Mouse (Mus musculus): Measurements from ENCODE around the gene Tpx2.

Tpx2 gene

DNA sequence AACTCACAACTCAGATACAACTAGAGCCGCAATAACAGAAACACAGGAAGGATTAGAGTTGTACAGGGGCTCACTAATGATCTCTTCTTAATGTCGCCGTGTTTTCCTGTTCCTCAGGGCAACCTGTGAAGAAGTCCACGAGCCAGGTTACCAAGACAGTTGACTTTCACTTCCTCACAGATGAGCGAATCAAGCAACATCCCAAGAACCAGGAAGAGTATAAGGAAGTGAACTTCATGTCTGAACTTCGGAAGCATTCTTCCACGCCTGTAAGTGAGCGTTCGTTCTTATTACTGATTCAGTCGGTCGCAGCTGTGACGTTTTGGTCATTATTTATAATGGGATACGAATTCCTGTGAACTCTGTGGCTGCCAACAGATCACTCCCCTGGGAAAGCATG is 33.1 kb downstream of the Tpx2 start:
- no peak for DNase-seq

DNA sequence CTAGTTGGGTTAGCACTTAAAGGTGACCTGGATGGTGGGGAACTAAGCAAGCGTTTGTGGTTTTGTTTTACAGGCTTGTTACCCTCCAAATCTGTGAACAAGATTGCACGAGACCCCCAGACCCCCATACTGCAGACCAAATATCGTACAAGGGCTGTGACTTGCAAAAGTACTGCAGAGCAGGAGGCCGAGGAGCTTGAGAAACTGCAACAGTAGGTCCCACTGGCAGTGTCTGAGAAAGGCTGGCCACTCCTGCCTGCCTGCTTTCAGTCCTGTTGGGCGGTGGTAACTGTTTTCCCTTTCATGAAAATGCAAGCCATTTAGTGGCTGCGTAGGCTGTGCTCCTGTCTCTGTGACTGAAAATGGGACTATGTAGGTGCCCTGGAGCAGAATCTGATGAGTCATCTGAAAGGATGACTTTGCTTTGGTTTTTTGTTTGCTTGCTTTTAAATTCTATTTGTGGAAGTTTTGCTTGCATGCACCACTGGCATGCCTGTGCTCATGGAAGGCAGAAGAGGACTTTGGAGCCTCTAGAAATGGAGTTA is 36.4 kb downstream of the Tpx2 start:
- DNase-seq = no peak

DNA sequence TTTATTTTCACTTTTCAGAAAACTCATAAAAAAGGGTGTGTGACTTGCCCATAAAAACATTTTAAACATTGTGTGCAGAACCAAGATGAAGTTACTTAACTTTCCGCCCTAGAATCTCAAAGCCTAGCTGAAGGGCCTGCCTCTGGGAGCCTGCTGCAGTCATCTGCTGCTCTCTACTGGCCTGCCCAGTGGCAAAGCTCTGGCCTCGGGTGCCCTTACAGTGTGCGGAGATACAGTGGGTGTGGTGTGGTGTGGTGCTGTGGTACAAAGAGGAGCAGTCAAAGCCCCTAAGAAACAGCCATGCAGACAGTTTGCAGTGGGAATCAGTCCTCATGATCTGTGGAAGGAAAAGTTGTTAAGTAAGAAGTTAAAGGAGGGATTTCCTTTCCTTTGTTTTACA is 39.5 kb downstream of the Tpx2 start:
- no peak for DNase-seq

DNA sequence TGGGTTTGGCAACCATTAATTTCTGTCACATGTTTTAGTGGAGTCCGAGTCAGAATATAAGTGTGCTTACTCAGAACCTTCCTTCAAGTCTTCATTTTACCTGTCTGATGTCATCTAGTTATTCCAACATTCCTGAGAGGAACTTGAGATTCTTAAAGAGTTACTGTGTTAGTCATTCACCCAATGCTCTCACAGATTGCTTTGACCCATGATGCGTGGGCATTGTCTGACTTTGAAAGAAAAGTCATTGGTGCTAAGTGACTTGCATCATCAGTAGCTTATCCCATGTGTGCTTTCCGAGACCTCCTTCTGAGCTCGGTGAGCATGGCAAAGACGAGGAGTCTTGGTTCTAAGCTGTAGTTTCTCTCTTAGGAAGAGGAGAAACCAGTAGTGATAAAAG is 41.0 kb downstream of the Tpx2 start:
- DNase-seq = no peak

DNA sequence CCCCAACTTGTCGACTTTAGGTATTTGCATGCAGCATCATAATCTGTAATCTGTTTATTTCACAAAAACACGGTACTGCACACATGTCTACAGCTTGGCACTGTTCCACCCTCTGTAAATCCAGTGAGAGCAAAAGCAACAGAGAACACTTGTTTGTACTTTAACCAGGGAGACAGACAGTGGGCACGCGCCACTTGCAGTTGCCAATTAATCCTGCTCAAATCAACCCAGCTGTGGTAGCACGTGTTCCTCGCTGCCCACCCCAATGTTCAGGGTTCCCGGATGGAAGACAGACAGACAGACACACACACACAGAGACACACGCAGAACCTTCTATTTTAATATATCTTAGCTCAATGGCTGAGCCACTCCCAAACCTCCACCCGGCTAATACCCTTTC is 48.1 kb downstream of the Tpx2 start:
- peak; percentile 46 for DNase-seq

DNA sequence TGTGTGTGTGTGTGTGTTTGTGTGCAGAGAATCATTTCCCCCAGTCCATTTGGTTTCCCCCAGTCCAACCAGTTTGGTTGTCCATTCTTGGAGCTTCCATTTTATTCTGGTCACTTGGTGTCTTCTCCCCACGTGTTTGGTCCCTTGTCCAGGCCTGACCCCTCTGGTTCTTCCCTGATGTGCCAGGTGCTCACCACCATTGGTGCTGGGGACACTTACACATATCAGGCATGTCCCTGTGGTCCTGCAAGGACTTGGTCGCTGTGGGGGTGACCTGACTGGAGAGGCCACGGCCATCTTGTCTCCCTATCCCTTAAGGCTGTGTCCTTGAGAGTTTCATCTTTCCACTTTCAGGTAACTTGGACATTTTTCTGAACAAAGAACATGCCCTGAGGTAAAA is 49.2 kb downstream of the Tpx2 start:
- DNase-seq = no peak

DNA sequence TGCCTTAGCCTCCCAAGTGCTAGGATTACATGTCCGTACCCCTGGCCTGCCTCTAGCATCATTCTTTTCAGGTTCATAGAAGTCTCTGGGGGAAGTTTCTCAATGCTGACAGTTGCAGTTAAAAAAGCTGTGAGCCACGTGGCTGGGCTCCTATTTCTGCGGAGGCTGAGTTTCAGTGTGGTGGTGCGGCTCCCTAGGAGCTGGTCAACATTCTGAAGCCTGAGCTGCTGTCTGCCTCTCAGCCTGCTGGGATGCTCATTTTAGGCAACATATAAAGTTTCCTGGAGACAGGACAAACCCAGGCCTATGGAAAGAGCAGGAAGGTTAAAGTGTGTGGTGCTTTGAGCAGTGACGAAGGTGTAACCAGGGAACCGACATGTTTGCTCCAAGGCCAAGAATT is 51.2 kb downstream of the Tpx2 start:
- DNase-seq = no peak

DNA sequence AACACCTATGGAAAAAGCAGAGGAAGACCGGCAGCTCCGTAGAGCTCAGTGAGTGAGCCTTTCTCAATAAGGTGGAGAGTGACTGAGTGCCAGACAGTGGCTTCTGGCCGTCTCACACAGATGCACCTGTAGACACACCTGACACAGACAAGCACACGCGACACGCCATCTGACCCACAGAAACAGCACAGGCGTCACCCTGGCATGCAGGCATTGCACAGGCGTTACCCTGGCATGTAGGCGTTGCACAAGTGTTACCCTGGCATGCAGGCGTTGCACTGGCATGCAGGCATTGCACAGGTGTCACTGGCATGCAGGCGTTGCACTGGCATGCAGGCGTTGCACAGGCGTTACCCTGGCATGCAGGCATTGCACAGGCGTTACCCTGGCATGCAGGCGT is 53.5 kb downstream of the Tpx2 start:
- DNase-seq = no peak

DNA sequence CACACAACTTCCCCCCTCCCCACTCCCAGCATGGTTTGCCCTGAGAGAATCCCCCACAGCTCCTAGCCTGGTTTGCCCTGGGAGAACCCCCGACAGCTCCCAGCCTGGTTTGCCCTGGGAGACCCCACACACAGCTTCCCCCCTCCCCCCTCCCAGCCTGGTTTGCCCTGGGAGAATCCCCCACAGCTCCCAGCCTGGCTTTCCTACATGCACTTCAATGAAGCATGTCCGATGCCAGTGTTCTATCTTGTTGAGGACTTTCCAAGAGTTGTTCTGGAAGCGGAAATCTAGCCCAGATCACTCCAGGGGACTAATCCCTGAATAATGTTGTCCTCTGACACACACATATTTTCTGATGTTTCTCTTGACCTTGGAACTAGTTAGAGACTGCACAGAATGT is 54.9 kb downstream of the Tpx2 start:
- no peak for DNase-seq

DNA sequence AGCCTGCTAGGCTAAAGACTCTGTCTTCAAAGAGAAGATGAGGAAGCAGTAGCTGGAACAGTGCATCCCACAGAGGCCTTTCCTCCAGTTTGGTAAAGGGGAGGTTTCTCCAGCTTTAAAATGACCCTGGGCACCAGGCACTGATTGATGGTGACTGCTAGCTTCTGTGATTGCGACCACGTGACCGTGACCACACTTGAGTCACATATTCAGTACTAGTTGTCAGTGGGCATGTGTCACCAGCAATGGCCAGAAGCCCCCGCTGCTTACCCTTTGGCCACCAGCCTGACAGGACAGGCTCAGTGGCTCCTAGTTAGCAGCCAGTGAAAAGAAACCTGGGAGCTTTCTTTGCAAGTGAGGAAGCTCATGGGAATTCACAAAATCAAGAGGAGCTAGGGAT is 55.8 kb downstream of the Tpx2 start:
- DNase-seq = no peak

DNA sequence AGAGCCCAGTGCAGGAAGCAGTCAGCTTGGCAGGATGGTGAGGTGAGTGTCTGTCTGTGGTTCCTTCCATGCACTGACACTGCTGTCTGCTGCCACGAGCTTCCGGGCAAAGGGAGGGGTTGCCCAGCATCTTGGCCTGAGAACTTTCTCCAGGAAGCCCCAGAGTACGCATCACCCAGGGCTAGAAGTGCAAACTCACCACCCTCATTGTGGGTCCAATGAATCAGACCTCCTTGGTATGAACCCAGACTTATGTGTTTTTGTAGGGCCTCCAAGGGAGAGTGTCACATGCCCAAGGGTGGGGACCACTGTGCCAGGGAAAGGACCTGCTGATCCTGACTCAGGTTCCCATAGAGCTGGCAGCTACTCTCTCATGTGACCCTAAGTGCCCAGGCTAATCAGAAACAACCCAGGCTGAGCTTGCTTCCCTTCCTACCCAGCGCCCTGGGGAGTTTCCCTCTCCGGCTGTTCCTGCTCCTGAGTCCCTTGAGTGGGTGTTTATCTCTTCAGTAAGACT is 56.4 kb downstream of the Tpx2 start:
- no peak for DNase-seq

DNA sequence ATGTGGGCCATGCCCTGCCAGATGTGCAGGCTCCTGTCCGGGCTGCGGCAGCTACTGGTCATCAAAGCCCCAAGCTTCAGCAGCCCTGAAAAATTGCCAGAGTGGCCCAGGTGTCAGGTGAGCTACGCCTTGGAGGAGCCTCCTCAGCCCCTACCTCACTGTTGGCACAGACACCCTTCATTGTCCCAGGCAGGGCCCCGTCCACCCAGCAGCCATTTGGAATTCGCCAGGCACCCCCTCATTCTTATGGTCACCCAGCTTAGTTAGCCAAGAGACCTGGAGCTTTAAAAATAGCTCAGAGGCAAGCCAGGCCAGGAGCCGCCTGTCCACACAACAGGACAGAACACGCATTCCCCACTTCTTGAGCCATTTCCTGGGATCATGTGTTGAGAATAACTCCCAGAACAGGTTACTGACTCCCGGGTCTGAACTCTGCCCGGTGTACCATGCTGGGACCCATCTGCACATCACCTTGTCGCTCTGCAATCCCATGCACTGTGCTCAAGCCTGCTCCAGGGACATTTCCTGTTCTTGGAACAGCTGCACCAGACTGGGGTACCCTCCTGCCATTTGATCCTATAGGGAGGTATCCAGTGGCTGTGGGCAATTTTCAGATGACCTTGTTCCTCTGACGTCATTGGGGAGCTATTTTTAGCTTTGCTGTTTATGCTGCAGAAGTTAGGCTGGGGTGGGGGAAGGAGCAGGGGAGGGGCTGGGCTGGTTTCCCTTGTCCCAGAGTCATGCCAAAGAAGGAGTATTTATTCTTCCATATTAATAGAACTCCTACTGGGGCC is 57.5 kb downstream of the Tpx2 start:
- no peak for DNase-seq

DNA sequence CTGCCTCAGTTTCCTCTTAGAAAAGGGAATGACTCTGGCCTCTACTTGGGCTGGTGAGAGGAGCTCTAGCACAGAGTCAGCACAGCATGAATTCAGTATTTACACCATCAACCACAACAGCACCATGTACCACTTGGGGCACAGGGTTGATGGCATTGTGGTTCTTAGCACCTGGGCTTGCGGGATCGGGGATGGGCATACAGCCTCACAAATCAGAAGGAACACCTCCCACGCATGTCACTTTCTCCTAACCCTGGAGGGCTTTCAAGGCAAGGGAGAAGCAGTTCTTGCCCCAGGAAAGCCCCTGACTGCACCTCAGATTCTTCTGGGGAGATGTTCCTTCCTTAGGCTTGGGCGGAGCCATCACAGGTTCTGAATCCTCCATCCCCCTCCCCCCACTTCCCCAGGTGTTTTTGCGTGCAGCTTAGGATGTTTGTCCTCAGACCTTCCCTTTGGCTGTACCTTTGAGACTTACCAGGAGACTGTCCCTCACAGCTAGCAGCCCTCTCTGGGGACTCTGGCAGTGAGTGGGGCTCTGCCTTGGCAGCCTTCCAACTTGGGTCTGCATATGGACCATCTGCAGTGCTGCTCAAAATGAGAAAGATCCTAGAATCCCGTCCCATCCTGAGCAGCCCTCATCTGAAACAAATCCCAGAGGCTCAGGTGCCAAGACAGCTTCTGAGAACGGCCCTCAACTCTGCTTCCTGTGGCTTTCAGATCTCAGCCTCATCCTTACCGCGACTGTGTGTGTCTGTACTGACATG is 58.7 kb downstream of the Tpx2 start:
- no peak for DNase-seq

DNA sequence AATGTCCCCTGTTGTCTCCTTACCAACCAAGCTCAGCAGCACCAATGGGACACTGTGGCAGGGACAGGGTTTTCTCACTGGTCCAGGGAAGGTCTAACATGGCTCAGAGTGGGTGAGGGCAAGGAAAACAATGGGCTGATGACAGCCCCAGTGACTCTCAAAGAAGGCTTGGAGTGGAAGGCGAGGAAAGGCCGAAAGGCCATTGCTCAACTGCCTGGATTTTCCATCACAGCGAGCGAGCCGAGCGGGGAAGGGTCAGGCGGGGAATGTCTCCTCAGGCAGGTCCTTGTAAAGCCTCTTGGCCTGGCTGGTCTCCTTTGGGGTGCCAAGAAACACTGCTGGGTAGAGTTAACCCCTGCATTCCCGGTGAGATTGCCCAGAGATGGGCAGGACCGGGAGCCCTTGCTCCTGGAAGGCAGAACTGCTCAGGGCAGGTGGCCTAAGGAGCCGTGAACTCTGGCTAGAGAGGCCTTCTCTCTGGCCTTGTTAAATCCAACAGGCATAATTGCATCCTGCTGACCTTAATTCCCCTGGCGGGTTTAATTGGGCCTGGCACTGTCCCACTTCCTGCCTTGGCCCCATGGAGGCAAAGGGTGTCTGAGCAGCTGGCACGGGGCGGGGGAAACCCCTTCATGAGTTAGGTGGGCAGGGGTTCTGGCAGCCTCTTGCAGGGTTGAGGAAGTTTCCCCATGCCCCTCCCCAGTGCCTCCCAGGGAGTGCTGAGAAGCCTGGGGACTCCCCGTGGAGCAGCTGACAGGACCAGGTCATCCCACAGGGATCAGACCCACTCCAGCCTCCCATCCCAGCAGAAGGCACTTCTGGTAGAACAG is 59.6 kb downstream of the Tpx2 start:
- no peak for DNase-seq

DNA sequence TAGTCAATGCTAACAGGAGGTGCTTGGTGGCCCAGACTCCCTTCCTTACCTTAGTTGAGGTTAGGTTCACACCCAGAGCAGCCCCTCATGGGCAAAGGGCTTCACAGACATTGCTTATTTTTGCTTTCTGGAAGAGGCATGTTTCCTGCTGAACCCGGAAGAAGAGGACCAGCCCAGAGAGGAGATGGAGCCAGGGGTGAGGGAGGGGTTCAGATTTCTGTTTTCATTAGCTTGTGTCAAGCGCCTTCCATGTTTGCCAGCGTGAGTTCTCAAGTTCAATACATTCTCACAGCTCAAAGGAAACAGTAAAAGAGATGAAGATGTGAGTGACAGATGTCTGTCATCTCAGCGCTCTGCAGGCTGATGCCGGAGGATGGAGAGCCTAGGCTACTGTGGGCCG is 62.1 kb downstream of the Tpx2 start:
- no peak for DNase-seq

DNA sequence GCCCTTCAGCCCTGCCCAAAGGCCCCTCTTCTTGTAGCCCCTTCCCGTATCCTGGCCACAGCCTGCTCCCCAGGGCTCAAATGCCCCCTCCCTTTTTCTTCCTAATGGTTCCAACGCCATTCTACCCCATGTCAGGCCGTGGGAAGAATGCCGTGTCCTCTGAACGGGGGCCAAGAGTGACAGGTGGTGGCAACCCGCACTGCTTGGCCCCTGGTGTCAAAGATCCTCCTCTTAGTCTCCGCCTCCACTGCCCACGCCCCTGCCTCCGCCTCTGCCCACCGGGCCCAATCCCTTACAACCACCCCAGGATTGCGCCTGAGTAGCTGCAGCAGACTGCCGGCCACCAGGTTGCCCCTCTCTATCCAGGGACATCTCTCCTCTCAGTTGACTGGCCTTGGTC is 63.3 kb downstream of the Tpx2 start, which contains the start of gene Mylk2:
Mylk2 (plus strand) TSS at position 322 of the 400 bp plus-strand sequence.
- DNase-seq = no peak

DNA sequence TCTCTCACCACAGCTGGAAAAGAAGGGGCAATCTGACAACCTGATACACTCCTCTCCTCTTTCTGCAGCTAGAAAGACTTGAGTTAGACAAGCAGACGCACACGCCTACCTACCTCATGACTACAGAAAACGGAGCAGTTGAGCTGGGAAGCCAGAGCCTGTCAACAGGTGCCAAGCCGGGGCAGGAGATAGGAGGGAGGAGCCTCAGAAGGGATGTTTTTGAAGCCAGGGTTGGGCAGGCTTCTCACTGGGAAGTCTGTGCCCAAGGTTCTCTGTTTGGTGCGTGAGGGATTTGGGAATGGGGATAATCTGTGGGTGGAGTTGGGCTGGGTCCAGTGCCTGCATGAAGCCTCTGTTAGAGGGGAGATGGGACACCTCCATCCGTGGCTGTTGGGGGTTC is 63.7 kb downstream of the Tpx2 start:
- no peak for DNase-seq

DNA sequence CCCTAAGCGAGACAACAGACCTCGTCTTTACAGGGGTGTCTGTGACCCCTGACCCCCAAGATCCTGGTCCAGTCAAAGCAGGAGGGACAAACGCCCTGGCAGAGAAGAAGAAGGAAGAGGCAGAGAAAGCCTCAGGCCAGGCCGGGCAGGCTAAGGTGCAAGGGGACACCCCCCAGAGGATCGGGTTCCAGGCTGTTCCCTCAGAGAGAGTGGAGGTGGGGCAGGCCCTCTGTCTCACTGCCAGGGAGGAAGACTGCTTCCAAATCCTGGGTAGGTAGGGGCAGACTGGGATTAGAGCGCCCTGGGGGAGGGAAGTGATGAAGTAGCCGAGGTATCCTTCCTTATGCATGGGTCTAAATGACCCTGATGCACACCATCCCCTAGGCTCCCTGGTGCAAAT is 65.7 kb downstream of the Tpx2 start:
- no peak for DNase-seq

DNA sequence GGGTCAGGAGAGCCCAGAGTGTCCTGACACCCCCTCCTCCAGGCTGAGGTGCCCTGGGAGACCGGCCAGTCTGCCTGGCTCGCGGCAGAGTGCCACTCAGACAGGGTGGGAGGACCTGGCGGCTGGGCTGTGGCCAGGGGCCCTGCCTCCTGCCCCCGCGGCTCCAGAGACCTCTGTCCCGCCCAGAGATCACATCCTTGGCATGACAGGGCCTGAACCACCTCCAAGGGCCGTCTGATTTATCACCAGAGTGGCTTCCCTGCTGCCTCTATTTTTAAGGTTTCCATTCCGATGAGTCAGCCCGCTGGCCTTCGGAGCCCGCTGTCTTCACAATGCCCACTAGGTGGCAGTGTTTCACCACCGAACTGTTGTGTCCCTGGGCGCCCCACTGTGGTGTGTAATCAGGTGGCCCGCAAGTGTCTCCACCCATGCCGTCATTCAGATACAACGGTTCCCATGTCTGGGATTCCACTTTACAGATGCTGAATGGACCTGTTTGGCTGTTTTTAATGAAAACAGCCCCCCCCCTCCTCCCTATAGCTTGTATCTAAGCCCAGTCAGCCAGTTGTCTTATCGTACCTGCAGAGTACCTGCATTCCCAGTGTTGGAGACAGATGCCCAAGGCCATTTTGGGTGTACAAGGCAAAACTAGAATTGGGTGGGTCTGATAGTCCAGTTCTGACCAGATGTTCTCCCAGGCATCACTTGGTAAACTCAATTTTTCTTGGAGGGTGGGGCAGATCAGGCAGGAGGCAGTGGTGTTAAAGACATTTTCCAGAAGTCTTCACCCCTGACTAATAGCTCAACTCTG is 66.8 kb downstream of the Tpx2 start:
- peak; percentile 75 for DNase-seq

DNA sequence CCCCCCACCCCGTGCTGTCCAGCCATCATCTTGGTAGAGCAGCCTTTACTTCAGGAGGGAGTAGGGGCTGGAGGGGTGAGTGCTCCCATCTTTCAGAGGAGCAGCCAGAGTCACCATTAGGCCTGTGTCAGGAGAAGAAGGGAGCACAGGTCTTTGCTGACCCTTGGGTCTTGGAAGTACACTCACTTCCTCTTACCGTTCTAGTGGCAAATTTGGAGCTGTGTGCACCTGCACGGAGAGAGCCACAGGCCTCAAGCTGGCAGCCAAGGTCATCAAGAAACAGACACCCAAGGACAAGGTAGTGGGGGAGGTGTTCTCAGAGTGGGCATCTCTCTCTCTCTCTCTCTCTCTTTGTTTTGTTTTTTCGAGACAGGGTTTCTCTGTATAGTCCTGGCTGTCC is 67.7 kb downstream of the Tpx2 start:
- DNase-seq = no peak

DNA sequence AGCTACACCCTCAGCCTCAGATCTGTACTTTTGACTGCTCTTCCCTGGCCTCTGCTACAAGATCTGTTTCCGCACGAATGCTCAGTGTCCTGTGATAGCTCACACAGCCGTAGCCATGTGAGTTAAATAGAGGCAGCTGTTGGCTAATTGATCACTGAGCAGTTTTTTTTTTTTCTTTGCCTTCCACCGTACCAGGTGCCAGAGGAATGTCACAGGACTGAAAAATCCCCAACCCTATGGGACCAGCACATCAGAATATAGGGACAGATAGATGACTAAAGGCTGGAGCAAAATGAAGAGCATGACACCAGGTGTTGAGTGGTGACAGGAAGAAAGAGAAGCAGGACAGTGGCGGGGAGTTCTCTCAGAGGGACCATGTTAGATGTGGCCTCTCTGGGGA is 68.3 kb downstream of the Tpx2 start:
- DNase-seq = no peak

DNA sequence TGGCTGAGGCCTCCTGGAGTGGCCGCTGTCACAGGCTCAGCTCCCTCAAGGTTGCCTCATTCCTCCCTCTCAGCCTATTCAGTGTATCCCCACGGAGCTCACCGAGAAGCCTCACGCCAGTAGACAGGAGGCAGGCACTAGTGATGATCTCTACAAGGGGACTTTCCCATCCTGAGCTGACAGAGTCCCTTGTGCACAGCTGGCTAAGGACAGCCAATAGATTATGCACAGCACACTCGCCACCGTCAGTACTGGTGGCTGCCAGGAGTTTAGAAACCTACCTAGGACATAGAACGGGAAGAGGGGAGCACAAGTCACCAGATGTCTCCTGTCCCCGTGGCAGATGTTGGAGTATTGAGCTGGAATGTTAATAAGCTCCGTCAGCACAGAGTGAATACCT is 69.9 kb downstream of the Tpx2 start:
- DNase-seq = no peak

All from kidney, adult 11 months (tissue).